Mouse (Mus musculus) right cerebral cortex, postnatal 14 days (tissue): ENCODE data around the gene Efcab3.

Experiments
- DNase-seq: peaks from one replicate; pipeline ENCODE4 v3.0.0; 2022

The Efcab3 gene

GRCm38 (mm10) chr11:105149353-105149752, 86.0 kb downstream of the Efcab3 start:
- no peak for DNase-seq

- no peak for DNase-seq
These were observed 86.4 kb downstream of the Efcab3 start for GRCm38 (mm10) chr11:105149766-105150165.

GRCm38 (mm10) chr11:105150691-105151090, 87.3 kb downstream of the Efcab3 start:
- no peak for DNase-seq

GRCm38 (mm10) chr11:105151226-105152016, 88.0 kb downstream of the Efcab3 start:
- DNase-seq, result no peak

- DNase-seq, result no peak
These were observed 88.6 kb downstream of the Efcab3 start for GRCm38 (mm10) chr11:105152017-105152300.

GRCm38 (mm10) chr11:105152357-105152899, 89.0 kb downstream of the Efcab3 start:
- DNase-seq, result no peak

GRCm38 (mm10) chr11:105153068-105153833, 89.9 kb downstream of the Efcab3 start:
- DNase-seq, result no peak

GRCm38 (mm10) chr11:105155915-105156314, 92.5 kb downstream of the Efcab3 start:
- DNase-seq, result no peak

- no peak for DNase-seq
These were observed 93.4 kb downstream of the Efcab3 start for GRCm38 (mm10) chr11:105156748-105157267.

- no peak for DNase-seq
These were observed 94.7 kb downstream of the Efcab3 start for GRCm38 (mm10) chr11:105158047-105158446.

- DNase-seq, result no peak
These were observed 96.4 kb downstream of the Efcab3 start for GRCm38 (mm10) chr11:105159673-105160360.

GRCm38 (mm10) chr11:105161411-105161810, 98.0 kb downstream of the Efcab3 start:
- no peak for DNase-seq

GRCm38 (mm10) chr11:105164516-105165510, 101.4 kb downstream of the Efcab3 start:
- no peak for DNase-seq

GRCm38 (mm10) chr11:105166780-105167179, 103.4 kb downstream of the Efcab3 start:
- no peak for DNase-seq
